Mouse (Mus musculus) CH12.LX (cell line): ENCODE measurements around the gene Tgfb2. TPM values are rescaled to one million over a fixed set of nuclear protein-coding genes. Genes with fewer than 3 reads are reported as not detected.

Experiments
- DNase-seq: peaks from one replicate; pipeline ENCODE4 v3.0.0-alpha.2; 2013; ENCODE audit errors: extremely low read depth
- H3K27ac ChIP-seq: 2 replicates; pipeline ENCODE4 v1.5.1; 2012; ENCODE audit warnings: low read depth, mild to moderate bottlenecking, control low read depth, moderate library complexity; ENCODE audit not compliant: insufficient read depth
- H3K27me3 ChIP-seq: replicated peaks from 2 replicates; pipeline ENCODE3; 2012; ENCODE audit warnings: inconsistent platforms
- H3K36me3 ChIP-seq, 2 experiments: replicated peaks in 1 of 2; 2 replicates each; pipeline versions ENCODE3 to v1.6.1; 2012; ENCODE audit warnings: inconsistent platforms in 1 of 2, low read length in 1 of 2, mild to moderate bottlenecking in 1 of 2, mixed read lengths in 1 of 2, moderate library complexity in 1 of 2; ENCODE audit not compliant: control insufficient read depth in 1 of 2, insufficient read depth in 1 of 2
- H3K4me1 ChIP-seq, 2 experiments: 2 replicates each; pipeline ENCODE4 v1.6.1; 2012; ENCODE audit warnings: inconsistent platforms in 1 of 2, moderate library complexity in 1 of 2; ENCODE audit not compliant: insufficient read depth in 2 of 2, control insufficient read depth in 1 of 2
- H3K4me2 ChIP-seq: 2 replicates; pipeline ENCODE4 v1.6.1; 2012; ENCODE audit warnings: low read depth, mild to moderate bottlenecking, control low read depth; ENCODE audit not compliant: poor library complexity, insufficient read depth, severe bottlenecking
- H3K4me3 ChIP-seq, 3 experiments: fragments of 150-350 bp in 1 of 3; sonication (generic) in 1 of 3; replicated peaks in 1 of 3; 2 replicates each; pipeline versions ENCODE3 to v1.5.1; 2011 to 2012; ENCODE audit warnings: low read depth in 2 of 3, low read length in 2 of 3, mild to moderate bottlenecking in 2 of 3, moderate library complexity in 2 of 3, control low read depth in 1 of 3, improper control_type of control experiment in 1 of 3, inconsistent platforms in 1 of 3, mixed read lengths in 1 of 3; ENCODE audit not compliant: poor library complexity in 1 of 3
- H3K79me2 ChIP-seq: replicated peaks from 2 replicates; pipeline ENCODE4 v1.6.1; 2012; ENCODE audit warnings: mild to moderate bottlenecking, moderate library complexity; ENCODE audit not compliant: control insufficient read depth, poor library complexity, insufficient read depth, severe bottlenecking; ENCODE audit errors: extremely low read depth
- H3K9ac ChIP-seq: 2 replicates; pipeline ENCODE4 v1.6.1; 2012; ENCODE audit warnings: low read depth, mild to moderate bottlenecking, control low read depth, moderate library complexity; ENCODE audit not compliant: insufficient read depth
- H3K9me3 ChIP-seq: replicated peaks from 2 replicates; pipeline ENCODE3; 2012; ENCODE audit warnings: low read length, inconsistent platforms, mixed read lengths
- BHLHE40 ChIP-seq: IDR thresholded peaks from 2 replicates; pipeline ENCODE4 v1.6.1; 2011; ENCODE audit warnings: mild to moderate bottlenecking, low read depth, low read length, improper control_type of control experiment
- CHD1 ChIP-seq: IDR thresholded peaks from 2 replicates; pipeline ENCODE4 v1.6.1; 2012; ENCODE audit warnings: low read depth, low read length, improper control_type of control experiment, inconsistent platforms
- CHD2 ChIP-seq: IDR thresholded peaks from 2 replicates; pipeline ENCODE4 v1.6.1; 2011; ENCODE audit warnings: low read length, improper control_type of control experiment
- ELF1 ChIP-seq: IDR thresholded peaks from 2 replicates; pipeline ENCODE4 v1.6.1; 2014; ENCODE audit warnings: low read depth, mild to moderate bottlenecking, inconsistent platforms, low read length, improper control_type of control experiment
- ETS1 ChIP-seq: conservative IDR thresholded peaks from 2 replicates; pipeline ENCODE4 v1.6.1; 2012; ENCODE audit warnings: low read depth, mild to moderate bottlenecking, inconsistent platforms, low read length, improper control_type of control experiment, moderate library complexity
- GABPA ChIP-seq: IDR thresholded peaks from 2 replicates; pipeline ENCODE4 v1.6.1; 2012; ENCODE audit warnings: low read depth, low read length, improper control_type of control experiment, inconsistent platforms; ENCODE audit not compliant: insufficient replicate concordance
- JUN ChIP-seq: IDR thresholded peaks from 2 replicates; pipeline ENCODE4 v1.6.1; 2011; ENCODE audit warnings: low read depth, mild to moderate bottlenecking, low read length, improper control_type of control experiment, moderate library complexity; ENCODE audit not compliant: insufficient read depth
- JUND ChIP-seq: conservative IDR thresholded peaks from 2 replicates; pipeline ENCODE4 v1.6.1; 2011; ENCODE audit warnings: low read depth, low read length, improper control_type of control experiment
- KAT2A ChIP-seq: IDR thresholded peaks from 2 replicates; pipeline ENCODE4 v1.6.1; 2012; ENCODE audit warnings: low read length, improper control_type of control experiment, inconsistent platforms; ENCODE audit not compliant: insufficient replicate concordance
- MAX ChIP-seq: IDR thresholded peaks from 2 replicates; pipeline ENCODE4 v1.6.1; 2011; ENCODE audit warnings: low read length, improper control_type of control experiment
- MEF2A ChIP-seq: IDR thresholded peaks from 2 replicates; pipeline ENCODE4 v1.6.1; 2014; ENCODE audit warnings: low read depth, mild to moderate bottlenecking, inconsistent platforms, low read length, improper control_type of control experiment, borderline replicate concordance
- MXI1 ChIP-seq: IDR thresholded peaks from 2 replicates; pipeline ENCODE4 v1.6.1; 2011; ENCODE audit warnings: mild to moderate bottlenecking, low read depth, low read length, improper control_type of control experiment
- MYC ChIP-seq: IDR thresholded peaks from 2 replicates; pipeline ENCODE4 v1.6.1; 2011; ENCODE audit warnings: low read depth, mild to moderate bottlenecking, improper control_type of control experiment, low read length
- NRF1 ChIP-seq: IDR thresholded peaks from 2 replicates; pipeline ENCODE4 v1.6.1; 2014; ENCODE audit warnings: low read depth, mild to moderate bottlenecking, inconsistent platforms, low read length, improper control_type of control experiment, moderate library complexity
- POLR2A ChIP-seq: IDR thresholded peaks from 2 replicates; pipeline ENCODE4 v1.6.1; 2011; ENCODE audit warnings: low read depth, mild to moderate bottlenecking, improper control_type of control experiment, low read length
- POLR2AphosphoS2 ChIP-seq: IDR thresholded peaks from 2 replicates; pipeline ENCODE4 v1.6.1; 2011; ENCODE audit warnings: low read depth, low read length, improper control_type of control experiment
- RCOR1 ChIP-seq: conservative IDR thresholded peaks from 2 replicates; pipeline ENCODE4 v1.6.1; 2012; ENCODE audit warnings: low read depth, mild to moderate bottlenecking, inconsistent platforms, low read length, improper control_type of control experiment
- SIN3A ChIP-seq: IDR thresholded peaks from 2 replicates; pipeline ENCODE4 v1.6.1; 2012; ENCODE audit warnings: low read length, improper control_type of control experiment, inconsistent platforms
- UBTF ChIP-seq: IDR thresholded peaks from 2 replicates; pipeline ENCODE4 v1.6.1; 2012; ENCODE audit warnings: low read depth, mild to moderate bottlenecking, inconsistent platforms, low read length, improper control_type of control experiment, moderate library complexity
- USF2 ChIP-seq: conservative IDR thresholded peaks from 2 replicates; pipeline ENCODE4 v1.6.1; 2011; ENCODE audit warnings: low read depth, low read length, improper control_type of control experiment
- ZC3H11A ChIP-seq: IDR thresholded peaks from 2 replicates; pipeline ENCODE4 v1.6.1; 2012; ENCODE audit warnings: low read depth, mild to moderate bottlenecking, inconsistent platforms, low read length, improper control_type of control experiment
- ZKSCAN1 ChIP-seq: IDR thresholded peaks from 2 replicates; pipeline ENCODE4 v1.6.1; 2012; ENCODE audit warnings: low read depth, inconsistent platforms, low read length, improper control_type of control experiment, borderline replicate concordance
- ZMIZ1 ChIP-seq: IDR thresholded peaks from 2 replicates; pipeline ENCODE4 v1.6.1; 2012; ENCODE audit warnings: low read depth, mild to moderate bottlenecking, inconsistent platforms, low read length, improper control_type of control experiment
- dilution Hi-C: fragments of 300-500 bp; cut with MboI; formaldehyde crosslinking; loops from 2 replicates; pipeline ENCODE4 v1.14.3; 2020; ENCODE audit warnings: low sequenced_read_pairs; ENCODE audit not compliant: extremely low pct_unique_long_range_greater_than_20kb, extremely low pct_ligation_motif_present
- in situ Hi-C: fragments of 300-500 bp; cut with MboI; formaldehyde crosslinking; loops from 3 replicates; pipeline ENCODE4 v1.14.3; 2019; ENCODE audit warnings: low sequenced_read_pairs, low pct_ligation_motif_present, low pct_unique_long_range_greater_than_20kb, mixed read lengths
- polyA plus RNA-seq: library from polyadenylated mRNA; unstranded; fragments of >175 nt; gene quantifications from 2 replicates; pipeline ENCODE4 v1.2.1, GENCODE M21; 2012; ENCODE audit warnings: low read depth; ENCODE audit not compliant: insufficient read length
- total RNA-seq, 2 experiments: library from RNA; depleted of rRNA; stranded (reverse); fragments of 300-350 nt in 1 of 2; fragments of >200 nt in 1 of 2; gene quantifications; 2 replicates each; pipeline ENCODE4 v1.2.3; 2012 to 2014

Tgfb2 gene
- total and polyA plus RNA-seq, 3 experiments: 0.04 TPM; not detected in 2

- no peaks in the 10 kb centered on the region for H3K27me3 ChIP-seq
- in situ Hi-C loops: no loop called here
- H3K4me2 ChIP-seq: no peak overlapping the region
- no peak overlapping the region for H3K27ac ChIP-seq
- H3K36me3 ChIP-seq: no peaks in the 10 kb centered on the region
- H3K9ac ChIP-seq: no peak overlapping the region
- H3K4me3 ChIP-seq: no peak overlapping the region
- H3K79me2 ChIP-seq: no peaks in the 10 kb centered on the region
- dilution Hi-C loops: no loop called here
- no peaks in the 10 kb centered on the region for H3K4me1 ChIP-seq
- TF ChIP-seq UBTF (no peak), MYC (no peak), ZMIZ1 (no peak), ETS1 (no peak), JUND (no peak), ELF1 (no peak), POLR2A (no peak), MXI1 (no peak), CHD1 (no peak), BHLHE40 (no peak), RCOR1 (no peak), USF2 (no peak), POLR2AphosphoS2 (no peak), MAX (no peak), KAT2A (no peak), NRF1 (no peak)
- DNase-seq: no peak
- H3K9me3 ChIP-seq: peaks cover 9% of the 10 kb centered on the region
Observed at GRCm38 (mm10) chr1:186635045-186635444, 70.7 kb downstream of the Tgfb2 start.

GRCm38 (mm10) chr1:186631457-186631856 lies 74.3 kb downstream of the Tgfb2 start:
- Histone ChIP-seq H3K4me1 (no peaks in the 10 kb centered on the region), H3K36me3 (no peaks in the 10 kb centered on the region), H3K27ac (no peak overlapping the region), H3K4me2 (no peak overlapping the region), H3K27me3 (no peaks in the 10 kb centered on the region), H3K9me3 (peaks cover 17% of the 10 kb centered on the region), H3K79me2 (no peaks in the 10 kb centered on the region), H3K4me3 (no peak overlapping the region), H3K9ac (no peak overlapping the region)
- DNase-seq: no peak
- in situ Hi-C loops: no loop called here
- TF ChIP-seq ZC3H11A: no peak
- no peak for TF ChIP-seq GABPA
- TF ChIP-seq ZKSCAN1: no peak
- TF ChIP-seq POLR2A: no peak
- no peak for TF ChIP-seq CHD1
- no peak for TF ChIP-seq USF2
- TF ChIP-seq KAT2A: no peak
- TF ChIP-seq SIN3A: no peak
- no peak for TF ChIP-seq MEF2A
- no peak for TF ChIP-seq JUN
- TF ChIP-seq CHD2: no peak
- no peak for TF ChIP-seq RCOR1
- no peak for TF ChIP-seq BHLHE40
- dilution Hi-C loops: no loop called here
